Mouse (Mus musculus): ENCODE data around the gene Tspan32.

Tspan32 gene

DNA sequence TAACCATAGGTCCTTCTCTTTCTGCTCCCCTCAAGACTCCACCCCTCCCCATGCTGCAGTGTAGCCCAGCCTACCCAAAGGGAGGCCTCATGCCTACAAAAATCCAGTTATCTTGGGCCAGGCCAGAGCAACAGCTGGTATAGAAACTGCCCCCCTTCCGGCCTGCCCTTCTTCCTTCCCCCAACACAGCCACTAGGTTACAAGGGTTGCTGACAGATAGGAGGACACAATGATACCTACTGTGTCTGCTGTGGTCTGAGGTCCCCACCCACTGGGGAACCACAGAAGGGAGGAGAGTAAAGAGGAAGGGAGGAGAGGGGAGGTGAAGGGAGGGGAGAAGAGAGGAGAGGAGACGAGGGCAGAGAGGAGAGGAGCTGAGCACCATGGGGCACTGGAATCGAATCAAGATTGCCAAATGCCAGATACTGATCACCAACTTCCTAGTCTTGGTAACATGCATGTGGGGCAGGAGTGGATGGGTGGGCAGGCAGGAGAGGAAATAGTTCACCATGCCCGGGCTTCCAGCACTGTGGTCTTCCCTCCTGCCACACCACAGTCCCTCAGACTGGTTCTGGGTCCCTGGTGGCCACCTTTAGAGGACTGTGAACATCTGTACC, at the start of gene Tspan32:
Gene Tspan32, plus strand, starts transcription at position 320 of the 617 bp plus-strand sequence.
- no peak for DNase-seq

- DNase-seq = no peak
Measured at GRCm38 (mm10) chr7:142956018-142956417, 48.8 kb upstream of the Tspan32 start.

DNA sequence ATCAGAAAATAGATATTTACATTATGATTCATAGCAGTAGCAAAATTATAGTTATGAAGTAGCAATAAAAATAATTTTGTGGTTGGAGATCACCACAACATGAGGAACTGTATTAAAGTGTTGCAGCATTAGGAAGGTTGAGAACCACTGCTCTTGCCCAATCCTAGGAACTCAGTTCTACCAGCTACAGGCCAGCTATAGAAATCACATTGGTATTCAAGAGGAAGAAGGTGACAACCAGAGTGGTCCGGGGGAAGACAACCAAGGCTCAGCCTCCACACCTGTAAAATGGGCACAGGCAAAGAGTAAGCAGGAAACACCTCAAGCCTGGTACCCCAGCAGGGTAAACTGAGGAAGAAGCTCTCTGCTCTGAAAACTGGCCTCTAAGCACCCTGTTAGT, 46.0 kb upstream of the Tspan32 start:
- no peak for DNase-seq

DNA sequence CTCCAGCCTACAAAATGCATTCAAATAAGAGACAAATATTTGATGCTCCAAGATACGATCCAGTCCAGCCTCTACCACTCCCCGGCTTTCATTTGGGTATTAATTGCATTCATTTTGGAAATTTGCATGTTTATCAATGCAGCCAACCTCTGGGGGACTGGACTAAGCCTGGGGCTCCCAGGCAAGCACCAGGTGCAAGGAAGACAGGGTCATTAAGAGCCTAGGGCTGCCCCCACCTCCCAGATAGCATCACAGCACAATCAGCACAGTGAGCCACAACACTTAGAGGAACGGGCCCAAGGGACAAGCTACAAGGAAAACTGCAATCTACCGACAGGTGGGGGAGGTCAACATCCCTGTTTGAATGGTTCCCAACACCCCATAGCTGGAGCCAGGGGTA, 45.1 kb upstream of the Tspan32 start:
- no peak for DNase-seq

DNA sequence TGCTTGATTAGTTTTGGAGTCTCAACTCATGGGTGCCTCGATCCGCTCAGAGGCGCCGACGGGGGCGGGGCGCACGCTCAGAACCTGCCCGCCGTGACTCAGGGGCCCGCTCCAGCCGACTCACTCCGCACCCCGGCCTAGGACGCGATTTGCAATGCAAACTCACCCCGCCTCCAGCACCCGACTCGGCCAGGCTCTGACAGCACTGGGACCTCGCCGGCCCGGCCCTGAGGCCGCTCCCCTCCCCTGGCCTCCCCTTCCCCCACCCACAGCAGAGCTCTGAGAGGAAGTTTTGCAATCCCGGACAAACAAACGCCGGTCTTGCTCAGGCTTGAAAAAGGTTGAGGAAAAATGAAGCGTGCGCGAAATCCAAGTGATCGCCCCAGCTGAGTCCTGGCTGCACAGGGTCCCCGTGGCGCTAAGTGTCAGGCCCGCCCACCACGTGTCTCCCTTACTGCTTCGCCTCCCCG, 37.4 kb upstream of the Tspan32 start:
- peak; percentile 39 for DNase-seq

GRCm38 (mm10) chr7:142967884-142968808, 36.7 kb upstream of the Tspan32 start:
- peak; percentile 90 for DNase-seq

- peak; percentile 68 for DNase-seq
Measured at GRCm38 (mm10) chr7:142968809-142969511, 35.9 kb upstream of the Tspan32 start, which contains the start of gene Ascl2. TSS of gene Ascl2 (minus strand) at chr7:142969264.

DNA sequence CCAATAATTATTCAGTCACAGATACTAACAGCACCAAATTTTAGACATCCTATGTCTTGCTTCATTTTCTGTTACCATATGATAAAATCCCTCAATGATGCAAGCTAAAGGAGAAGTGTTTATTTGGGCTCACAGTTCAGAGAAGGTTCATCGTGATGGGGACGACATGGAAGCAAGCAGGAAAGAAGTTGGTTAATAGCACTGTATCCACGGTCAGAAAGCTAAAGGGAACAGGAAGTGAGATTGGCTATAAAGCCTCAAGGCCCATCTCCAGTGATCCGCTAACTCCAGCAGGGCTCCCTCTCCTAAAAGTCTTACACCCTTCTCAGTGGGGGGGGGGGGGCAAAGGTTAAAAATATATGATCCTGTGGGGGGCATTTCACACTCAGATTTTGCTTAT, 22.9 kb upstream of the Tspan32 start:
- DNase-seq = no peak

DNA sequence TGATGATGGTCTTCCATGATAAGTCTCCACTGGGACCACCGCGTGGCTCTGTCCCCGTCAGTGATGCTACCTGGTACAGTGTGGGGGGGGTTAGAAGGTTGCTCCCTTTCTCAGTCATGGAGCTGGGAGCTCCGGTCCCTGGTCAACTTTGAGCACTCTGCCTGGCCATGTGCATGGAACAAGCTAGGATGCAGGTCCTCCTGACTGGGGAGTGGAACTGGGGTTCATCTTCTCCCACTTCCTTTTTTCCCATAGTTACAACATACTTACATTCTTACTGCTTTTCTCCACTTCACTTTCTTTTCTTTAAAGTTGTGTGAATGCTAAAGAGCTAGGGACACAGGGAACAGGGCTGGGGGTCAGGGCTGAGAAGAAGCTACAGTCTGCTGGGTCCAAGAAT, 19.7 kb upstream of the Tspan32 start:
- DNase-seq = no peak

GRCm38 (mm10) chr7:142987718-142988117, 17.1 kb upstream of the Tspan32 start:
- no peak for DNase-seq

DNA sequence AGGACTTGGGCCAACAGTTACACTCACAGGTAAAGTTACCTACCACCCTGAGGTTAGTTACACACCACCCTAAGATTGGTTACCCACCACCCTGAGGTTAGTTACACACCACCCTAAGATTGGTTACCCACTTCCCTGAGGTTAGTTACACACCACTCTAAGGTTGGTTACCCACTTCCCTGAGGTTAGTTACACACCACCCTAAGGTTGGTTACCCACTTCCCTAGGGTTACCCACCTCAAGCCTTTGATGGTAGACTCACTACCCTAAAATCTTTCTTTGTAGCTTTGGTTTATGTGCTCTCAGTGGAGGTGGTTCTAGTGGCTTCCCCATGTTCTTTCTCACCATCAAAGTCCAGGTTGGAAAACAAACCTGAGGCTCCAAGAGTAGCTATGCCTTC, 9.8 kb upstream of the Tspan32 start:
- no peak for DNase-seq

- DNase-seq = no peak
Measured at GRCm38 (mm10) chr7:142995630-142996338, 9.1 kb upstream of the Tspan32 start.

GRCm38 (mm10) chr7:142996998-142997397, 7.8 kb upstream of the Tspan32 start:
- DNase-seq = no peak

DNA sequence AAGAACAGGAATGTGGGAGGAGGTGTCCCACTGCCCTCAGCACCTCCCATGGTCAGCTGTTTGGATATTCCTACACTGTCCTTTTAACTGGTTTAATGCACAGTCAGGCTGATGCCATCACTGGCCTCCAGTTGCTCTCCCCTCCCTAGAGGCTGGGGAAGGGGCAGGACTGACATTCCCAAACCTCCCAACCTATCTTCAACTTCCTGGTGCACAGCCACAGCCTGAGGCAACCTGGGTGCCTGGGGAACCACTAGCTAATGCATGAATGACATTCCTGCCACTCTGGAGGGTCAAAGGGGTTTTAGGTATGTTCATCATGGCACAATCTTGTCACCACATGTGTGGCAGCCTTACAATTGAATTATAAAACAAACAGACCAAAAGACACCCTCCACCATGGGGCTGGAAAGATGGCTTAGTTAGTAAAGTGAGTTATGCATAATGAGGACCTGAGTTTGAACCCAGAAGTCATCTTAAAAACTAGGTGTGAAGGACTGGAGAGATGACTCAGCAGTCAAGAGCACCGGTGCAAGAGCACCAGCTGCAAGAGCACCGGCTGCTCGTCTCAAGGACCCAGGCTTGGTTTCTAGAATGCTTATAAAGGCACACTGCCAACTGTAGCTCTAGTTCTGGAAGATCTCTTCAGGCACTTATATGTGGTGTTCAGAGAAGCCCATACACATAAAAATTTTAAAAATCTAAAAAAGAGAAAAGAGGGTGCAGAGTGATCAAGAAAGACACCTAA, 7.3 kb upstream of the Tspan32 start:
- DNase-seq = no peak

DNA sequence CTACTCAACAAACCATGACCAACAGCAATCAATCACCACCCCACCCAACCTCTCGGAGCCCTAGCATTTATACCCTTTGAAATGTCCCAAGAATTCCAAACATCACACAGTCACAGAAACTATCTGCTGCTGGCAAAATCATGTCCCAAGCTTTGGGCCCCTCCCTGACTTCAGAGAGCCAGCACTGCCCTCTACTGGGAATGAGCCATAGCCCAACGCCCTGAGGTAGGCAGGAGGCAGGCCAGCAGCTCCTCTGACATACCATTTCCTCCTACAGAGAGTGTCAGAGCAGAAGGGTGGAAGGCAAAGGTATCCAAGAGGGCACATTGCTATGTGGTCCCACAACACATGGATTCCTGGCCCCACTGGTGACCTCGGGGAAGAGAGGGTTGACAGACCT, 2.2 kb upstream of the Tspan32 start:
- DNase-seq = peak; percentile 37

DNA sequence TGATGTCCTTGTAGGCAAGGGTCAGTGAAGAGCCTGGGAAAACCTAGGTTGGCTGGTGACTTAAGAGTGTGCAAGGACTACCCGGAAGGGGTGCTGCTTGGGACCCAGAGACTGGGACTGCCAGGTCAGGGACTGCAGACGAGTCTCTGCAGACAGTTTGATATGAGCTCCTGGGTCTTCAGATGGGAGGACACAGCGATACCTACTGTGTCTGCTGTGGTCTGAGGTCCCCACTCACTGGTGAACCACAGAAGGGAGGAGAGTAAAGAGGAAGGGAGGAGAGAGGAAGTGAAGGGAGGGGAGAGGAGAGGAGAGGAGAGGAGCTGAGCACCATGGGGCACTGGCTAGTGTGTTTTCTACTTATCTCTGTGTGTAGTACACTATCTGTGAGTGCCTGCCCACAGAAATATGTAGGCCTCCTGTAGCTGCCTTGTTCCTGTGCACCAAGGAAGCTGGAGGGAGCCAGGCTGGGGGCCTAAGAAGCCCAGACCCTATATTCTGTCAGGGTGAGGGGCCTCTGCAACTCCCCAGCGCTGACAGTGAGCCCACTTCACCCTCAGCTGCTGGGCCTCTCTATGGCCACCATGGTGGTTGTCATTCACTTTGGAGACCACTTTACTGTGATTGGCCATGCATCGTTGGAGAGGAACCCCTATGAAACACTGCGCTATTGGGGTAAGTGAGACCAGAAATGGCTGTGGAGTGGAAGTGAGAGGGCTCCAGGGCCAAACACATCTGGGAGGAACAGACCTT, 674 bp downstream of the Tspan32 start:
- no peak for DNase-seq

DNA sequence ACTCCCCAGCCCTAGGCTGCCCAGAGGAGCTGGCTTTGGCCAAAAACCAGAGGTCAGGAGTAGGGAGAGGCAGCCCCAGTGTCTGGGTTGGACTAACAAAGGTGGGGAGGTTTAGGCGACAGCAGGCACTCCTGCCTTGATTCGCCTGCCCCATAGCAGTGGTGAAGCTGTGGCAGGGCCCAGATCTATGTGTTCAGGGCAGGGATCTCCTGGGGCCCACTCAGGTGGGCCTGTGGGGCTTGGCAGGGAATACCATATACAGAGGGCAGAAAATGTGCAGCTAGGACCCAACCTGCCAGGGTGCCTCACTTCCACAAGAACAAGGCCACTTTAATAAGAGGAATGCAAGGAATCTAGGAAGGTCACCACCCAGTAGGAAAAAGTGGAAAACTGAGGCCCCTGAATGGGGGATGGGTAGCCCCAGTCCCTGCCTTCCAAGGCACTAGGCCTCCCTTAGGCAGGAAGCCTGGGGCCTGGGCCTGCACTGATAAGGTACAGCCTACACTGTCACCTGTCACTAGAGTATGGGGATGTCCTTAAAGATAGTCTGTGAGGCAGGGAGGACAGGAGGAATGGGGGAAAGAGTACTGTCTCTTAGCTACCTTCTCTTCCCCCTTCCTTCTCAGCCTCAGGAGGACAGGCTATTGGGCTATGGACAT, 1.4 kb downstream of the Tspan32 start:
- no peak for DNase-seq

DNA sequence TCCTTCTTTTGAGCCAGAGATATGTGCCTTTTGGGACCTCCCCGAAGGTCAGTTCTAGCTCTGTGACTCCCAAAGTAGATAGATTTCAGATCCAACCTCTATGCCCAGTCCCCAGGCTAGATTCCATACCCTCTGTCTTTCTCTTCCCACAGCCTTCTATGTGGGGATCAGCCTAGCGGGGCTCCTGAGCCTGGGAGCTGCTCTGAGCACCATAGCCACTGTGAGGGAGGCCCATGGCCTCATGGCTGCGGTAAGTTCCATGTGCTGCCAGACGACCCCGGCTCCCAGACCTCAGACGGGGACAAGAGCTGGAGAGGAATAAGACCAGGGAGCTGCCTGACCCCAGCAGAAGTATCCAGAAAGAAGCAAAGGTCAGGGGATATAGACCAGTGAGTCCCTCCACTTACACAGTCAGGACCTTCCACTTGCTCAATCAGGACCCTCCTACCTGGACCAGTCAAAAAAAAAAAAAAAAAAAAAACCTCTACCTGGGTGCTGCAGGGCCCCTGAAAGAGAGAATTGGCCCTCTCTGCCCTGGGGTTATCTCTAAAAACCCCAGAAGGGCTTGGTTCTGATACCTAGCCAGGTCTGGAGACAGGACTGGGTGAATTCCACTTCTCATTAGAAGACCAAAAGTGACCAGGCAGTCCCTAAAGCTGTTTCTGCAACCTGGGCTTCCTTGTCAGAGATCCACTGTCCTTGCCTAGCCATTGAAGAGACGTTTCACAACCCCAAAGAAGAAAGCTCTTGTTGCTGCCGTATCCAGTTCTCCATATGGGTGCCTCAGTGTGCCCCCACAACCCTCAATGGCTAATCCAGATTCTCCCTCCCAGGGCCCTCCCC, 2.1 kb downstream of the Tspan32 start:
- no peak for DNase-seq

DNA sequence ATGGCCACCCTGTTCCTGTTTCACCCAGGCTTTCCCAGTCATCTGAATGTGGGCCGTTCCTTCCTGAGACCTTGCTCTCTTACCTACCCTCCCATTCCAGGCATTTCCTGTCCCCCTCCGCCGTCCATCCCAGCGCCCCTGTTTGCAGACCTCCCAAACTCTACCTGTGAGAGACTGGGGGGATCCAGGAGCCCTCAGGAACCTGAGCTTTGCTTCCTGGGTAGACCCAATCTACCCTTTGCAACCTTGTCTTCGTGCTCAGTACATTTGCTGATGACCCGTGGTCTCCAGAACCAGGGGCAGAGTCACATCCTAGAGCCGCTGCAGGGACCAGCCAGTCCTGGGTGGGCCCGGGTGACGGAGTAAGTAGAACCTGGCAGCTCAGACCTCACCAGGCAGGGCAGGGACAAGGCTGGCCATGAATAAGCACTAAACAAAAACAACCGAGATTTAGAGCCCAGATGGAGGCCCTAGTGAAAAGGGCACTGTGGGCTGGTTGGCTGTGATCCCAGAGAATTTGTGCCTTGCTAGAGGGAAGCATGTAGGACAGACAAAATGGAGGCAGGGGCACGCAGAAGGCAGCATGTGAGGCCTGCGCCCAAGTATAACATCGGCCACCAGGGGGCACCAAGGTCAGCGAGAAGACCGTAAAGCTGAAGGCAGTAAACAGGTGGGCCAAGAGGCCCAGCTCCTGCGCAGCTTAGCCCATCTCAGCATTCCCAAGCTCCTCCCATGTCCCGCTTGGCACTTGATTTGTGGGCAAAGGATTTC, 2.9 kb downstream of the Tspan32 start:
- peak; percentile 94 for DNase-seq

All from embryo, embryonic 11 days (tissue).